Mouse (Mus musculus): ENCODE results near the gene Selenov.
"Not testable (repeated sequence)": the region's sequence is repeated elsewhere in the genome, so short reads cannot be mapped to it uniquely, and the experiment has no call there.

The Selenov gene

DNA sequence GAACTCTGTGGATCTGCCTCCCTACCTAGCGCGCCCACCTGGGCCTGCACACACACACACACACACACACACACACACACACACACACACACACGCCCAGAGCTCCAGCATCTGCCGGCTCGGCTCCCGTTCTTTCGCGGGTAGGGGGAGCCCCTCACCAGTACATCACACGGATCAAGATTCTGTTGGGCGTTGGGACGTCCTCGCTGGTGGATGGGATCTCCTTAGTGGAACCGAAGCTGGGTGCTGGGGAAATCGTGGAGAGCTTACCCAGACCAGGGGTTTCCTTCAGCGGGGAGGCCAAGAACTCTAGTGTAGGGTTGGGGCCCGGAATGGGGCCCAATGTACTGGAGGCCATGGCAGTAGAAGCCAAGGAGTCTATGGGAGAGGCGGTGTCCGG lies 821 bp downstream of the Selenov start:
- DNase-seq, result no peak

DNA sequence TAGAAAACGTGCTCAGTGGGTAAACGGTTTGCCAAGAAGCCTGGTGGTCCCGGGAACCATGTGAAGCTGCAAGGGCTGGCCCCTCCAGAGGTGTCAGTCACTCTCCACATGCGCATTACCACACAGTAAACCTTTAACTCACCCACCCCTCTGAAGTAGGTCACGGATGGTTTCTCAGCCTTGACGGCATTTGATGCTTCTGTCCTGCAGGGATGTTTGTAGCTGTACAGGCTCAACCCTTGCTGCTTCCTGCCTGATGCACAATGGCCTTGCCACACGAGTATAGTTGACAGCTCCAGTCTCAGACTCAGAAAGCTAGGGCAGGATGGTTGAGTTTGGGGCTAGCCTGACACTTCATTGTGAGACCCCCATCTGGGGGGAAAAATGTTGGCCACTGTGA lies 10.4 kb downstream of the Selenov start:
- DNase-seq, result no peak

DNA sequence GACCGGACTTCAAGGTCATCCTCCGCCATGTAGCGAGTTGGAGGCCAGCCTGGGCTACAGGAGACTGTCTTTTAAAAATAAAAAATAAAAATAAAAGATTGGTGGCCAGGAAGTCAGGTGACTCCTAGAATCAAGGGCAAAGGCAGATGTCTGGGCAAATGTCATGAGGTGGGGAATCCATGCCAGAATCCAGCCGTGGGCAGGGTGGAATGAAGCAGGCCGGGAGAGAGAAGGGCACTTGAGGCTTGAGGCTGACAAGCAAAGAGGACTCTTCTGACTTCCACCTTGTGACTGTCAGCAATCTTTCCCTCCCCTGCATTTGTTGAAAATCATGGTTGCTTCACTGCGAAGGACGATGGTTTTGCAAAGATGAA lies 12.7 kb downstream of the Selenov start:
- DNase-seq, result no peak

DNA sequence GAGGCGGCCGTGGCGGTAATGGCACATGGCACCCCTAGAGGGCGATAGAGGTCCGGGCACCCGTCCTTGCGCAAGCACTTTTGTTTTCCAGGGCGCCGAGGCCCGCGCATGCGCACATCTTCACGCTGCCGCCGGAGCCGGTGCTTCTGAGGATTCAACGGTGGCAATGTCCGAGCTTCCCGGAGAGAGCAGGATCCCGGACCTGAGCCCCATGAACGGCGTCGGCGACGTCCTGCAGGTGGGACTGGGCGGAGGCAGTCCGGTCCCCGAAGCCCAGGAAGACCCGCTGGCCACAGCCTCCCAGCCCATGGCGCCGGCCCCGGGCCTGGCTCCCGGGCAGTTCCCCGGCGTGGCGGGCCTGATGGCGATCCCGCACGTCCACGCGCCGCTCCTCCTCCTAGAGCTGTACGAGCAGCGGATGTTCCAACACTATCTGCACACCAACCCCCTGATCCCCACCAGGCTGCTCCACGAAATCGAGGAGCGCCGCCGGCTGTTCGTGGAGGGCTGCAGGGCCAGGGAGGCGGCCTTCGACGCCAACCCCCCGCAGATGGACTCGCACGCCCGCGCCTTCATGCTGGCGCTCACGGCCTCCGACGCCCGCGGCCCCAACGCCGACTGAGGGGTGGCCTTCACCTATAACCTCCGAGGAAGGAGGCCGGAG lies 13.2 kb downstream of the Selenov start, which contains the start of gene Eid2b:
Eid2b (plus strand) TSS at position 125 of the 664 bp plus-strand sequence.
- peak; percentile 89 to 90 for DNase-seq

DNA sequence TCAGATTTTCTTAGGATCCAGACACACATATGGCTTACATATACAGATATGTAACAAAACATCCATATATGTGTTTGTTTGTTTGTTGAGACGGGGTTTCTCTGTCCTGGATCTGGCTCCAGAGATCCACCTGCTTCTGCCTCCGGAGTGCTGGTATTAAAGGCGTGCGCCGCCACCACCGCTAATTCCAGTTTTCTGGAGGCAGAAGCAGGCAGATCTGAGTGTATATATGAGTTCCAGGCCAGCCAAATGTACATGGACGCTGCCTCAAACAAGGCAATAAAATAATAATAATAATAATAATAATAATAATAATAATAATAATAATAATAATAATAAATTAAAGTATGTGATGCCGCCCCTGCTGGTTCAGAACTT lies 13.8 kb downstream of the Selenov start:
- no peak for DNase-seq

DNA sequence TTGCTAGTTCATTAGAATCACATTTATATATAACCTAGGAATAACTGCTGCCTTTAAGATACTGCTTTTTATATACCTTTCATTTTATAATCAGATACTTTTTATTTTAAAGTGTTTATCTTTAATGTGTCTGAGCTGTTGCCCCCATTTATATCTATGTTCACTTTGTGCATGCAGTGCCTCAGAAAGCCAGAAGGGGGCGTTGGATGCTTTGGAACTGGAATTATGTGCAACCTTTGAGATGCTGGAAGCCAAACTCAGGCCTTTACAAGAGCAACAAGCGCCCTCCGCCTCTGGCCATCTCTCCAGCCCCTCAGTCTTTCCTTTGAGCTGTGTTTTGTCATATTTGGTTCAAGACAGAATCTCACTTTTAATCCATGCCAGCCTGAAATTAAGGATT lies 19.2 kb downstream of the Selenov start:
- no peak for DNase-seq

DNA sequence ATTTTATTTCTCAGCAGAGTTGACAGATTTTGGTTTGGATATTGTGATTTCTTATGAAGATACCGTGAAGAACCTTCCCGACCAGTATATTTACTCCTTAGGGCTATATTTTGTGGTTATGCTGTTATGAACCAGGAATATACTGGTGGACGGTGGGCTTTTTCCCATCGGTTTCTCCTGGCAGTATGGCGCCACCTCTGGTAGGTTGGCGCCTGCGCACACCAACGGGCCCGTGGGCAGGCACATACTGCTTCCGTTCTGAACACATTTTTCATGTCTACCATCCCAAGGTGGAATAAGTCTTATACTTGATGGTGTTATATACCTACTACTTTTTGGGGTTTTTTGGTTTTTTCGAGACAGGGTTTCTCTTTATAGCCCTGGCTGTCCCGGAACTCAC lies 21.6 kb downstream of the Selenov start:
- DNase-seq, result no peak

DNA sequence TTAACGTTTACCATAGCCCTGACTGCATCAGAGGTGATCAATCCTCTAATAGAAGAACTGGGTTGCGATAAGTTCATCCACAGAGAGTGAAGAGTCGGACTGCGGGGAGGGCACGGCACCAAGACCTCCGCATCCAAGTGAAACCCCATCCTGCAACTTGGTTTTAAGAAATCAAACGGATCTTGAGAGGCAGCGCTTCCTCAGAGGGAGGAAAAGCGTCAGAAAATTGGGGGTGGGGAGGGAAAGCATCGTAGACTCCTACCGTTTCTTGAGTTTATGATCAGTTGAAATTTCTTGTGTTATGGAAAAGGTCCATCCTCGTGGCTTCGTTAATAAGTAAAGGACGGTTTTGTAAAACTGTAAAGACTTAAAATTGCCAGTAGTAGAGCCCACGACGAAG lies 22.4 kb downstream of the Selenov start:
- no peak for DNase-seq

DNA sequence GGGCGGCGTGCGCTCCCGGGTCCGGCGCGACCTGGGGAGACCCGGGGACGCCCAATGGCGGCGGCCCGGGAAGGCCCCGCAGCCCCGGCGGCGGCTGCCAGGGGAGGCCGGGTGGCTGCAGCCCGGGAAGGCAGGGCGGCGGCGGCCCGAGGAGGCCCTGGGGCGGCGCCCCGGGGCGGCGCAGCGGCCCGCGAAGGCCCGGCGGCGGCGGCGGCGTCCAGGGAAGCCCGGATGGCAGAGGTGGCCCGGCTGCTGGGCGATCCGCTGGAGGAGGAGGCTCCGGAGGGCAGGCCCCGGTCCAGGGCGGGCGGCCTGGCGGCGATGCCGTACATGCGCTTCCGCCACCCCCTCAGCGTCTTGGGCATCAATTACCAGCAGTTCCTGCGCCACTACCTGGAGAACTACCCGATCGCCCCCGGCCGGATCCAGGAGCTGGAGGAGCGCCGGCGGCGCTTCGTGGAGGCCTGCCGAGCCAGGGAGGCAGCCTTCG lies 22.9 kb downstream of the Selenov start:
- peak in 1 of 2 experiments; percentile 16 for DNase-seq

DNA sequence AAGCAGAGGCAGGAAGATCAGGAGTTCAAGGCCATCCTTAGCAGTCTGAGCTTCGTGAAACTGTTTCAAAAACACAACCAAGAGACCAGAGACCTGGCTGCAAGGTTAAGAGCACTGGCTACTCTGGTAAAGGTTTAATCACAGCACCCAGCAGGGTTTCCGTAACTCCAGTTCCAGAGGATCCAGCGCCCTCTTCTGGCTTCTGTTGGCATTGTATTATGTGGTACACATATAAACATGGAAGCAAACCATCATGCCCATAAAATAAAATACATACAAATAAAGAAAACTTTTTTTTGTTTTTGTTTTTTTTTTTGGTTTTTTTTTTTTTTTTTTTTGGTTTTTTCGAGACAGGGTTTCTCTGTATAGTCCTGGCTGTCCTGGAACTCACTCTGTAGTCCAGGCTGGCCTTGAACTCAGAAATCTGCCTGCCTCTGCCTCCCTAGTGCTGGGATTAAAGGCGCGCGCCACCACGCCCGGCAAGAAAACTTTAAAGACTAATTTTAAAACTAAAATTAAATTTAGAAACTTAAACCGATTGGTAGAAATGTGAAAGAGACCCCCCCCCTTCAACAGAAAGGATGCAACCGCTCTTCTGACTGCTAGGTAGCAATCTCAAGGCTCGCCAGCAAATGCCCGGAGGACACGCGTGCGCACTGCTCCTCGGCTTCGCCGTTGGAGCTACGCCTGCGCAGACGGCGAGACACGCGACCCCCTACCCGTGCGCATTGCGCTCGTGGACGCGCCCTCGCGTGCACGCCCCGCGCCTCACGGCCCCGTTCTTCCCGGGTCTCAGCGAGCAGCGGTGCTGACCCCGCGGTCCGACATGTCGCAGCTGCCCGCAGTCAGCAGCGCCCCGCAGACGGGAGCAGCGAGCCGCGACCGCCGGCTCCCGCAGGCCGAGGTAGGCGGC lies 23.6 kb downstream of the Selenov start, which contains the start of gene Eid2:
Eid2 (plus strand) TSS at position 753 of the 913 bp plus-strand sequence.
- DNase-seq, result peak; percentile 47 to 57

DNA sequence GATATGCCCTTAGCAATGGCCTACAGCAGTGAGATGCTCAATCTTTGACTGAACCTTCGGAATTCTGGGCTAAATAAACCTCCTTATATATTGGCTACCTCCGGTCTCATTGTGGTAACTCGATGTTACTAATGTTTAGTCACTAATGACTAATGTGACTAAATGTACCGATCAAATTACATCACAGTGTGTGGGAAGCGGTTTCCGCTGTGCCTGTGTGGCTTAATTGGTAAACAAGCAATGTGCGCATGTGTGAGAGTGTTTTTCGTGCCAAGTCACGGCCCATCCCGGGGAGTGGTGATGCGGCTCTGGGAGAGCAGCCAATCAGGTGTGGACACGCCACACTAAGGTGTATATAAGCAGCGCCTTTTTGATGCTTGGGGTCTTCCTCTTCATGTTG lies 25.6 kb downstream of the Selenov start:
- no peak for DNase-seq

DNA sequence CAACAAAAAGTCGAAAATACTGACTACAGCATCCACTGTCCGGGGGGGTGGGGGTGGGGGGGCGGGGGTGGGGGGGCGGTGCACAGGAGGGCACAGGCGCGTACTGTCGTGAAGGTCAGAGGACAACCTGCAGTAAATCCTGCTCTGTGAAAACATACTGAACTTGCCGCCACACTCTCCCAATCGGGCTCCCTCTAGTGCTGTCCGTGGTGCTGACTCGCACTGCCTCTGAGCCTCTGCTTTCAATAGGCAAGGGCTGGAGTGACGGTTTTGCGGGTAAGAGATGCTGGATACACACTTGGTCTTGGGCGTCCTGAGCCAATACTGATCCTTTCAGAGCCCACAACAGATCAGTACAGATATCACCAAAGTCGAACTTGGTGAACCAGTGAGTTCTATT lies 27.2 kb downstream of the Selenov start:
- peak in 1 of 2 experiments; percentile 23 for DNase-seq

DNA sequence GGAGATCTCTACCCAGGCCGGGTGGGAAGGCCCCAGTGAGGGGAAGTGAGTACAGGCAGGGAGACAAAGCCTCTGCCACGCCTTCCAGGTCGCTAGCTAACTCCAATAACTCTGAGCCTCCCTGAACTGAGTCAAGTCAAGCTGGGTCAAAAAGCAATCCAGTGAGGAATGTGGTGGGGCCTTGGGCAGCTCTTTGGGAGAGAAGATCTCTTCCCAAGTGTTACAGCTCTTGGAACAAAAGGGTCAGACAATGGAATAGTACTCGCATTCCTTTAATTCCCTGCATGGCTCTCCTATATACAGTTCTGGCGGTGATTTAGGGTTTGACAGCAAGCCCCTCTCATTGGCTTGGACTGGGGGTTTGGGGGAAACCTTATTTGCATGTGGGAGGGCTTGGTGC lies 28.1 kb downstream of the Selenov start:
- no peak for DNase-seq

DNA sequence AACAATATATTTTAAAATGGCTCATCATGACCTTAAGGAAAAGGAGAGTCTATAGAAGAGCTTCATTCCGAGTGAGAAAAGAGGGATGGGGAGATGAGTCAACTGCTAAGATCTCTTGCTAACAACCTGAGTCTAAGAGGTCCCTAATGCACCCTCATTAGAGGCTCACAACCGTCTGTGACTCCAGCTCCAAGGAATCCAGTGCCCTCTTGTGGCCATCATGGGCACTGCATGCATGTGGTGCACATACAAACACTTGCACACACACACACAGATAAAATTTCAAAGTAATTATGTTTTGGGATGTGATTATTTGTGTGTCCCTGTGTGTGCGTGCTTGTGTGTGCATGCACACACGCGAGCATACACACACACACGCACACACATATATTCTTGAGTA lies 35.5 kb downstream of the Selenov start:
- no peak for DNase-seq

DNA sequence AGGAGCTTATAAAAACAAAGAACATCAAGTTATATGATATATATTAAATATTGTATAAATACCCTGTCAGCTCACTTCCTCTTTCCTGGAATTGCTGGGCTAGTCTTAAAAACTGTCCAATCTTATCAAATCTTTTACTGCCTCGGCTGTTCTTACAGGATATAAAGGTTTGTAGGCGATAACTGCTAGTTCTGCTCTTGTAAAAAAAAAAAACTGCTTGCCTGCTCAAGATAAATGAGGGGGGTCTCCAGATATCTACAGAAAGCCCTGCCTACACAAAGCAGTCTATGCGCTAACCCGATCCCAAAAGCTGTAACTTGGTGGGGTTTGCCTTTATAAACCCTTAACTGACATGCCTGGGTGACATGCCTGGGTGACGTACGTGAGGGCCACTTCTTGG lies 36.4 kb downstream of the Selenov start:
- no peak for DNase-seq

DNA sequence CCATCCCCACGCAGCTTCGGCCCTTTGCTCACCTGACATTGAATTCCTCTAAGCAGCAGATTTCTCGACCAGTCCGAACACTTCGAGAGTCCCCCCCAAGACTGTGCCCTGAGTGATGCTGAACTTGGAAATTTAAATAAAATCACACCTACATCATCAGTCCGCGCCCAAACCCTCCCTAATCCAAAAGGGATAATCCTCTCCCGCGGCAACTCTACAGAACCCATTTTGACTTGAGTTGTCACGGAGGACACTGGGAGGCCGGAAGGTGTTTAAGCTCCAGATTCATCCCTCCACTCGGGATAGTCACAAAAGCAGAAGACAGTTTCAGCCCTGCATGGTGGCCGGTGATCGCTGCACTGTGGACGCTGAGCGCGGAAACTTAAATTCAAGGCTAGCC lies 39.0 kb downstream of the Selenov start:
- no peak for DNase-seq

DNA sequence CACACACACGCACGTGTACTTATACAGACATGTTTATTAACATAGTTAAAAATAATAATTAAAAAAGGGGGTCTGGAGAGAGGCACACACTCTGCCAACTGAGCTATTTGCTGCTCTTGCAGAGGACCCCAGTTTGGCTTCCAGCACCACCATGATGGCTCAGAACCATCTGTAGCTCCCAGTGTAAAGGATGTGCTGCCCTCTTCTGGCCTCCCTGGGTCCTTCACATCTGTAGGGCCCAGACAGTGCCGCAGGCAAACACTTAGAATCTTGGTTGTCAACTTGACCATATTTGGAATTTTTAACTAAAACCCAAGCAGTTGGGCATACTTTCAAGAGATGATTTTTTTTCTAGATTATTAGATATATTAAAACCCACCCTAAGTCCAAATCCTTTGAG lies 42.0 kb downstream of the Selenov start:
- DNase-seq, result no peak

DNA sequence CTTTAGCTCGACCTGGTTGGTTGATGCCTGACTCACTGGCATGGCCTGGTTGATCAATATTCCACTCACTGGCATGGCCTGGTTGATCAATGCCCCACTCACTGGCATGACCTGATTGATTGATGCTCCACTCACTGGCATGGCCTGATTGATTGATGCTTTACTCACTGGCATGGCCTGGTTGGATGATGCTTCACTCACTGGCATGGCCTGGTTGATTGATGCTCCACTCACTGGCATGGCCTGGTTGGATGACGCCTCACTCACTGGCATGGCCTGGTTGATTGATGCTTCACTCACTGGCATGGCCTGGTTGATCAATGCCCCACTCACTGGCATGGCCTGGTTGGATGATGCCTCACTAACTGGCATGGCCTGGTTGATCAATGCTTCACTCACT lies 47.0 kb downstream of the Selenov start:
- DNase-seq, result not testable (repeated sequence)

Data from thymus, adult 18-20 months (tissue).